Mouse (Mus musculus) right cerebral cortex, postnatal 4 days (tissue): ENCODE results near the gene Npy4r.

Source experiments
- DNase-seq: peaks from one replicate; pipeline ENCODE4 v3.0.0-alpha.2; 2022

Npy4r gene

GRCm38 (mm10) chr14:34152342-34152741 is at the start of gene Npy4r:
TSS of gene Npy4r (minus strand) at chr14:34152489.
- DNase-seq: no peak

DNA sequence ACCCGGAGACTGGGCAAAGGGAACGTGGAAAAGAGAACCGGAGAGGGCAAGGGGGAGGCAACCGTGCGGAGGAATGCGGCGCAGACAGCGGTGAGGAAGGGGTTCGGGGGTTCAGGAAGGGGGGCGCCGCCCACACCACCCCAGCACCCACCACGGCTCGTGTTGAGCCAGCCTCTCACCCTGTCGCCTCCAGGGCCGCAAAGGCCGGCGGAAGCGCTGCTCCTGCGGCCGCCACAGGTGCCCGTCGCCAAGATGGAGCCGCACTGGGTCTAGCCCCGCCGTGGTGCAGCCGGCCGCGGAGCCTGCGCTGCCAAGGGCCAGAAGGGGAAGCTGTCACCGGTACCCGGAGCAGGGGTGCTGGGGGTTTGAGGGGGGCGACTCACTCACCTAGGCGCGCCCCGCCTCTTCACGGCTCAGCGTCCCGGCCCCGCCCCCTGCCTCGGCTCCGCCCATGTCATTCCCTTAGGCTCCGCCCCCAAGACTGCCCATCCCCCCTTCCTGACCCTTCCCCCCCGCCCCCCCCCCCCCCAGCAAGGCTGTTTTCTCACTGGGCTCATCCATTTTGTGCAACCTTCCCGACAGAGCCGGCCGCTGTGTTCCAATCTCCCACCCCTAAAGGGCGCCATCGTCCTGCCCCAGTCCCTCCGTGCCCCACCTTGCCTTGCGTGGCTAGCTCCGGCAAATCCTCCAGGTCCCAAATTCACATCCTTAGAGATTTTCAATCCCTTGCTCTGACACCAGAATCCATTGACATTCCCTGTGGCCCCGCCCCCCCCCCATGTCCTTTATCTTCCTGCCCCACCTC is 49.1 kb upstream of the Npy4r start, which contains the start of gene Gprin2:
Gene Gprin2, minus strand, starts transcription at position 423 of the 805 bp plus-strand sequence.
- peak; percentile 72 for DNase-seq

- peak; percentile 62 for DNase-seq
These were observed 48.5 kb upstream of the Npy4r start for GRCm38 (mm10) chr14:34200738-34201230.

GRCm38 (mm10) chr14:34196706-34197105 is 44.4 kb upstream of the Npy4r start:
- DNase-seq: no peak

- no peak for DNase-seq
These were observed 43.2 kb upstream of the Npy4r start for GRCm38 (mm10) chr14:34195466-34195865.

DNA sequence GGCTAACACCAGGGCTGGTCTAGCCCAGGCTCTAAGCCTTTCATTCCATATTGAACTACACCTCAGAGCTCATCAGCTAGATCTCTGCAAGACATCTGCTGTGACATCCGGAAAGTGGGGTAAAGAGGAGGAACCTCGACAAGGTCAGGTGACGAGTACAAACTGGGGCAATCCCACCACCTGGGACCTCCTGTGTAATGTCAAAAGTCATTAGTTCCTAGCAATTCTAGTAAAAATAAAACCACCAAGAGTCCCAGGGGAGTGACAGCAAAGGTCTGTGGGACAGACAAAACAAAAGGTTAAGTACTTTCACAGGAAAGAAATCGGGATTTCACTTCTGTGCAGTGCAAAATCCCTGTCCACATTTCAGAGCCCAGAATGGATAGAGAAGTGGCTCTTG is 41.6 kb upstream of the Npy4r start:
- no peak for DNase-seq

DNA sequence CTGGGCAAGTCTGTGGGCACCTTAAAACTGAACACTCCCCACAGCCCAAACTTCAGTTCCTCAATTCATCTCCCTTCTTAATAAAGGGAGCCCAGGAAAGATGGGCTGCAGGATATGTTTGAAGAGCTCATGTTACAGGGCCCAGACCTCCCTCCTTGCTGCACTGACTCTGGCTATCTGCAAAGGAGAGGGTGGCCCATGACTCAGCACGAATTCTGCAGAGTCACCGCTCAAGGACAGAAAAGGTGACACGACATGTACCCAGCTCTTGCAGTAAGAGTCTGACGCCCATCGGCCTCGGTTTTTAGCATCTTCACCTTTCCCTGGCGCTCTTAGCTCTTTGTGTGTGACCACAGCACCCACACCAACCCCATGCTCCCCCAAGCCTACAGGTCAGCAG is 38.1 kb upstream of the Npy4r start:
- DNase-seq: no peak

- DNase-seq: peak; percentile 43
These were observed 36.3 kb upstream of the Npy4r start for GRCm38 (mm10) chr14:34188629-34189028.

DNA sequence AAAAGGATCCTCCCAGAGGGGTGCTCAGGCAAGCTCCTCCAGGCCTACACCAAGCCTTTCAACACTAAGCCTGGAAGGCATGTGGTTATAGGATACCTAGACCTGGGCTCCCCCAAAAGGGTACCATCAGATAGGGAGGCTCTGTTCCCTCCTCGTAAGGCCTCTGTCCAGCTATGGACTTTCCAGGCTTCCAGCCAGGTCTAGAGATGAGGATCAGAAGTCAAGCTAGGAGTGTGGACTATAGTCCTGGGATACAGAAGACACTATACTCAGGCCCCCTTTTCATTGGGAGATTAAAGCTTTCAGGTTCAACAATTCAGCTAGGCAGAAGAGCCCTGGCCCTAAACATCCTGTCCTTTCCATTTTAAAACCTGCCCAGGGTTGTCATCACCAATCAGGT is 30.8 kb upstream of the Npy4r start:
- DNase-seq: no peak

- DNase-seq: no peak
These were observed 27.1 kb upstream of the Npy4r start for GRCm38 (mm10) chr14:34179351-34179750.

GRCm38 (mm10) chr14:34171107-34171506 is 18.8 kb upstream of the Npy4r start:
- DNase-seq: no peak

DNA sequence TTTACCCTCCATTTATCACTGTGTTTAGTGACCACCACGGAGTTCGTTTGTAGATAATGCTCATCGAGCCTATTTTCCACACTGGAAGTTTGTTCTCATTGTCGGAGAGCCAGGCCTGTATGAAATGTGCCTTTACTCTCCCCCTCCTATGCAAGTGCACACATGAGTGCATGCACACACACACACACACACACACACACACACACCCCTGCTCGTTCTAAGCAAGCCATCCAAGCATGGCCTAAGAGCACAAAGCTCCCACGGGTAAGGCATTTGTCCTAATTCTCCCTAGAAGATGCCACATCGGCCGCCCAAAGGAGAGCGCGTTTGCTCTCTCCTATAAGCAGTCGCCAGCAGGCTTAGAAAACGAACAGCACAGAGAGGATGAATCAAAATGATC is 3.5 kb upstream of the Npy4r start:
- no peak for DNase-seq

DNA sequence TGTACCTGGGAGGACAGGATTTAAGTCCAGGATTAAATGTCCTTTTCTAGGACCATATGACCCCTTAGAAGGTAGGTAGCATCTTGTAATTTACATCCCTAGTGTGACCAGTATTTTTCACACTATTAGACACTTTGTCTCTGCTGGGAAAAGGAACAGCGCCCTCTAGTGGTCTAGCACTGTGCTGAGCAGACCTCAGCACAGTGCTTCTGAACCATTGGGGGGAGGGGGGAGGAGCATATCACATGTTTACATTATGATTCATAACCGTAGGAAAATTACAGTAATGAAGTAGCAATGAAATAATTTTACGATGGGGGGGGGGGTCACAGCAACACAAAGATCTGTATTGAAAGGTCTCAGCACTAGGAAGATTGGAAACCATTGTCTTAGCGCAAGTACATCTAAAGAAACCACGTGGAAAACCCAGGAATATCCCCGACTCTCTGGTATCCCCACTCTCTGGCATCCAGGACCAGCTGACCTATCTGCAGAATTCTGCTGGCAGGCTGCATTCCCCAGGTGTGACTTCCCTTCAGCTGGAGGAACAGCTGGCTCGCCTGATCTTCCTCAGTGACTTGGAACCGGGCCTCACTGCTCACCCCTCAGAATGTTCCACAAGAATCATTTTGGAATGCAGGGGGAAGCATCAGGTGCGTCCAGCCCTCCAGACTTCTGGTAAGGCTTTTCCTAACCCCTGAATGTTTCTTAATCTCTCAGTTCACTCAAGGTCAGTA is 2.5 kb upstream of the Npy4r start:
- DNase-seq: peak; percentile 62

DNA sequence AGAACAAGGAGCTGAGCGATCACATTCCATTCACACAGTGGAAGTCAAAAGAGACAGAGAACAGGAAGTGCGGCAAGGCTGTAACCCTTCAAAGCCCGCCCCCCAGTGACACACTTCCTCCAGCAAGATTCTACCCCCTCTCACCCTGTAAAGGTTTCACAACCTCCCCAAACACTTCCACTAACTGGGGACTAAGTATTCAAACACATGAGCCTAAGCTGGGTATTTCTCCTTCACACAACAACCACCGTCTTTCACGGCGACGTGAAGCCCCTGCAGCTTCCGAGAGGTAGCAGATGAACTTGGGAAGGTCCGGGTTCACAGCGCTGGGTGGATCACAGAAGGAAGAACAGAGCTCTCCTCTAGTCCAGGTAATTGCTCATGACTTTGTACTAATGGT is 9.4 kb downstream of the Npy4r start:
- no peak for DNase-seq

DNA sequence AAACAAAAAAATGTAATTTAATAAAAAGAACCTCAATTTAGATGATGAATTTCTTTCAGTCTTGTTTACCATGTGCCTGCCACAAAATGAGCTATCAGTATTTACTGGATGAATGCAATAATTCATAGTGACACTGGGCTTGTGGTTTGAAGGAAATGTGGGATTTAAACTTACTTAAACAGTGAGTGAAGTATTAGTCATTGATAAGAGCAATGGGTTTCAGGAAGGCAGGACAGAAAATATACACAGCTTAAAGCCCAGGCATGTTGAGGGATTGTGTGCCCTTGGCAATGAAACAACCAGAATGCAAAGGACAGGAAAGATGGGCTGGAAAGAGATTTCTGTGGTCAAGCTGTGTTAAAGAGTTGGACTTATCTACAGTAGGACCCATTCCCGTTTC is 10.0 kb downstream of the Npy4r start:
- no peak for DNase-seq

GRCm38 (mm10) chr14:34139671-34140664 is 12.3 kb downstream of the Npy4r start:
- no peak for DNase-seq

GRCm38 (mm10) chr14:34135391-34135790 is 16.9 kb downstream of the Npy4r start:
- DNase-seq: no peak

DNA sequence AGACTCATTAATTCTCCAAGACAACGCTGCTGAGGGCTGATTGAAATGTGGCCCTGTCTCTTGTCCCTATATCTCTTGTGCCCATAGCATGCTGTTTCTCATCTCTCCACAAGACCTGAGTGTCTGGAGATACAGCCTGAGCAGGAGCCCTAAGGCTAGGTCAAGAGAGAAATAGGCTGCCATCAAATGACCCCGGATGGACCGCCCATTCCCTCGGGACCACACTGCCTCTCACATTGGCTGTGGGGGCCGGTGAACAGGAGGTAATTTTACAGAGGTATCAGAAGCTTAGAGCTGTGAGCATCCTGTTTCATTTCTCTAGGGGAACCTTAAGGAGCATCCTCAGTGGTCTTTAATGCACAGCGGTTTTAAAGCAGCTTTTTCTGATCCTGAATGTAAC is 21.1 kb downstream of the Npy4r start:
- no peak for DNase-seq

DNA sequence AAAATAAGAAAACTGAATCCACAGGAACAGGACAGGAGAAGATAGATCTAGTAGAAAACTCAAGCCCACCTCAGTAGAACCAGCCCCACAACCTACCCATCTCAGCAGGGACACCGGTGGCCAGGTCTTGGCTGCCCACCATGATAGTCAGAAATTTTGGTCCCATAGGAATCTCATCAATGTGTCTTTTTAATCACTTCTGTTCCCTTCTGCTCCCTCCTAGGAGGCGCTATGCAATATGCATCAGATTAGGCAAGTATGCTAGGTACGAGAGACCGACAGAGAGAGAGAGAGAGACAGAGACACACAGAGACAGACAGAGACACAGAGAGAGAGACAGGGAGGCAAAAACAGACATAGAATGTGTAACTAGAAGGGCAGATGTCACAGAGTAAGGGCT is 30.6 kb downstream of the Npy4r start:
- DNase-seq: no peak

DNA sequence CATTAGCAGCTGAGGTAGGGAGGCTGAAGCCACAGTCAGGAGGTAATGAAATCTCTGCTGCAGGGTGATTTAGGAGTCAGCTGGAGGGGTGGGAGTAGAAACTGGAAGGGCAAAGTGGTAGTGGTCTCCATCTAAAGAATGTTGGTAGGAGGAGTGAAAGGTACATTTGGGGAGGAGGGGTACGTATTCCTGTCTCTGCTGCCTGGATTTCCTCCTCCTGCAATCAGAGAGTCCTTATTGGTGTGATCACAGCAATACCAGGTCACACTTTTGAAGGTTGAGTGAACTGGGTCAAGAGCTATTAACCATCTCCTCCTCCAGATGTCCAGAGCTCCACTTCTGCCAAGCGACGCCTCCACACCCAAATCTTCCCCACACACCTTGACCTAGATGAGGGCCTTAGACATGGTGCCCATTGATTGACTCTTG is 31.4 kb downstream of the Npy4r start:
- DNase-seq: no peak

DNA sequence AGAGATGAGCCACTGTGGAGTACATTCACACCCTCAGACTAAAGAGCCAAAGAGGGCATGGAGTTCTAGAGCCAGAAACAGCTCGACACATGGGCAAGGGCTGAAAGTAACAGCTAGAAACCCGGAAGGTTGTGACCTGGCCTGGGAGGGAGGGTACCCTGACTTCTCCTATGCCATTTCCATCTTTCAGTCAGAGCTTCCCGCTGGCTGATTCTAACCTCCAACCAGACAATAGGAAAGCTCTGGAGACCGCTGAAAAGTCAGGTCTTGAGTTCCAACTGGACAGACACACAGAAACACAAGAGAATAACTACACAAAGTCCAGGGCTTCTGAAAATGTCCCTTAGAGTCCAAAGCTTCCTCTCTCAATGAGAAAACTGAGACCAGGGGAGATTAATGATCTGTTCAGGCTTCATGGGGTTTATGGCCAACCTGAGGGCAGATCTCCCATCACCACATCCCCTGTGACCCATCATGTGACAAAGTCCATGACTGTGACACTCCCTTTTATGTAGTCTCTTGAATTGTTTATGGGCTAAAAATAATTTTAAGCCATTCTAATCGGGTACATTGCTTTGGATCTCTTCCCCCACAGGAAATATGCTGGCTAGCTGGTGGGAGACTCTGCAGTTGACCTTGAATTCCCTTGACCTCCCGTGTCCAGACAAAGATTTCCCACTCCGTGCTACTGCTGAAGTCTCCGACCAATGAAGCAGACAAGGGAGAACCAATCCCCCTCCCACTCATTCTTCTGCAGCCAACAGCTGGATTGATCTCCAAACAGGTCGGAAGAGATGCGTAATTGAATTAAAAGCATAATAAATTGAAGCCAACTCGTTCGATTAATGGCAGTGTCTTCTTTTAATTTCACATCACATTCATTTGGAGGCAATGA is 32.0 kb downstream of the Npy4r start:
- DNase-seq: no peak
